Mouse (Mus musculus): ENCODE results near the gene Pde4b.

The Pde4b gene

DNA sequence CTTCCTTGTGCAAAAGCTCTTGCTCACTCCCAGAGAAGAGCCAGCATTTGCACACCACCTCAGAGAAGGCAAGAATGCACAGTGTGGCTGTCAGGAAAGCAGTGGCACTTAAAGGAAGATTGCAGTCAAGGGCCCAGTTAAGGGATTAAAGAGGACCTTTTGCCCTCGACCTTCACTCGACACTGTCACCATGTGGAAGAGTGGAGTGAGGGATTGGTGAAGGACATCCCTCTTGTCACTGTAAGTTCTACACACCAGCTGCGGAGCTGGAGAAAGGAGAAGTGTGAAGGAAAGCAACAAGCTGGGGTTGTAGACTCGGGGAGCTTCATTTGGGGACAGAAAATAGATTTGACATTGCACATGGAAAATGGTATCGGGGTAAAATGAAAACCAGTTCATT is 89.9 kb downstream of the Pde4b start:
- no peak for DNase-seq (ENCODE audit: low read depth, low spot score)

DNA sequence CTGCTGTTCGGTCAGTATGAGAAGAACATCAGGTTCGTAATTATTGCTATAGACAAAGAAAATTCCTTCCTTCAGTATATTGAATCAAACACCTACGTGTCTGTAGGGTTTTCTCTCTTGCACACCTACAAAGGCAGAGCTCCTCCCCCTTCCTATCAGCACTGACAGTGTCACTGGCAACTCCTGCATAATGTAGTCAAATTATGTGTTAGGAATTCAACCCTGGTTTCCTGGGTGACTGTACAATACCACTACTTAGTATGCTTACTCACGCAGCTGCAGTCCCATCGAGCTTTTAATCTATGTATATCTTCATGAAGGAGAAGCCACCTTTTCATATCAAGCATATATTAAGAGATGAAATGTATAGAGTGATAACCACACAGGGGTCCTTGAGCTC is 99.5 kb downstream of the Pde4b start:
- no peak for DNase-seq (ENCODE audit: low read depth, low spot score)

GRCm38 (mm10) chr4:102197707-102198106 is 110.4 kb downstream of the Pde4b start:
- no peak for DNase-seq (ENCODE audit: low read depth, low spot score)

DNA sequence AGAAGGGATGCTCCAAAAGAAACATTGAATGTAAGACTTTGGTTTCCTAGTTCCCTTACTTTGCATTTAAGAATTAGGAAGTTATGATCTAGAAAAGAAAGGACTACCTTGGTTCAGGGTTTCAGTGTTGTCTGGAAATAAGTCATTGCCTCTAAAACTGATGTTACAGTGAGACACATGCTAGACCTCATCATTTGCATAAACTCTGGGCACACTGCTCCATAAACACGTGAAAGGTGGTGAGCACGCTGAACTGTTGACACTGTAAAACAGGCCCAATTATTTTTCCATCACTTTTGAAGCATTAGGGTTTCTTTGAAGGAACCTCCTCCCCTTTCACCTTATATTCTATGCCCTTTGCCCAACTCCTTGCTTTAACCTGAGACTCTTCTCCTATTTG is 122.4 kb downstream of the Pde4b start:
- DNase-seq (ENCODE audit: low read depth, low spot score) = no peak

GRCm38 (mm10) chr4:102226700-102227099 is 139.4 kb downstream of the Pde4b start:
- no peak for DNase-seq (ENCODE audit: low read depth, low spot score)

GRCm38 (mm10) chr4:102228953-102229586 is 141.7 kb downstream of the Pde4b start:
- no peak for DNase-seq (ENCODE audit: low read depth, low spot score)

DNA sequence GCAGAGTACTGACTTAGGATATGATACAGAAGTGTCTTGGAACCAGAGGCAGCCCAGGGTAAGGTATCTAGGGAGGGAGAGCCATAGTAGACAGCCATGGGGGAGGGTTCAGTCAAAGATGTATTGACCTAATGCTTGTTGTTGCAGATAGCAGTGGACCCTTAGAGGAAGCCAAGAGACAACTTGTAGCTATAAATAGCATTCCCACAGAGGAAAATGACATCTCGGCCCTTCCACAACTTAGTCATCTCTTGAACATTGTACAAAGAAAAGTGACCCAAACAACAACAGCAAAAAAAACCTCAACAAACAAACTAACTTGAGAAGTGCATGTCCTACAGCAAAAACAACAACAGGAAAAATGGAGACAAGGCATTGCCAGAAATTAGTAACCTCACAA is 143.6 kb downstream of the Pde4b start:
- no peak for DNase-seq (ENCODE audit: low read depth, low spot score)

DNA sequence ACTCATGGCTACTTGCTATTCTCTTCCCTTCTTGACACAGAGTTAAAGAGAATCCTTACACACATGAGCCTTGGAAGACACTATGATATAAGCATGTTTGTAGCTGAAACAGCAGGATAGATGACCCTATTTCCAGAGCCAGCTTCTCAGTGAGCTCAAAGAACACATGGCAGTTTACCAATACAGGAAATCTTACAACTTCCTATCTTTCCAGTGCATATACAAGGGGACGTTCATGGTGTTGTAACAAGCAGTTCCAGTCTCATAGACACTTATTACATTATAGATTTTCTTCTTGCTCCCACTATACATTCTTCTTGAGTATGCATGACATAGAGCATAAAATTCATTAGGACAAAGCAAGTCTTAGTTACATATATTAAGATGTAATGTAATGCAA is 146.3 kb downstream of the Pde4b start:
- no peak for DNase-seq (ENCODE audit: low read depth, low spot score)

DNA sequence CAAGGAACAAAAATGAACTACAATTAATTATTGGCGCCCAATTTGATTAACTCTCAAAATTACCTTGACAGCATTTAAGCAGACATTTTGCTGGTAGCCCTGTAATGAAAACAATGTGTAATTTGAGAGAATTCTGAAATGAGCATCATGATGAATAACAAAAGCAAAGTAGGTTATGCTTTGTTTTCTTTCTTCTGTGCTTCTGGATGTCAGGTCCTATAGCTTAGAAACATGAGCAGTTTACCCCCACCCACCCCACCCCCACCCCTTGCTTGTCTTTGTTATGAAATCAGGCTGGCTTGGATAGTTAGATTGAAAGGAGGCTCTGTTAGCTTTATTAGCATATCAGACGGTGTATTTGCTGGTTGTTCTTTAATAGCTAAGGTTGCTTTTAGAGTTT is 147.8 kb downstream of the Pde4b start:
- no peak for DNase-seq (ENCODE audit: low read depth, low spot score)

DNA sequence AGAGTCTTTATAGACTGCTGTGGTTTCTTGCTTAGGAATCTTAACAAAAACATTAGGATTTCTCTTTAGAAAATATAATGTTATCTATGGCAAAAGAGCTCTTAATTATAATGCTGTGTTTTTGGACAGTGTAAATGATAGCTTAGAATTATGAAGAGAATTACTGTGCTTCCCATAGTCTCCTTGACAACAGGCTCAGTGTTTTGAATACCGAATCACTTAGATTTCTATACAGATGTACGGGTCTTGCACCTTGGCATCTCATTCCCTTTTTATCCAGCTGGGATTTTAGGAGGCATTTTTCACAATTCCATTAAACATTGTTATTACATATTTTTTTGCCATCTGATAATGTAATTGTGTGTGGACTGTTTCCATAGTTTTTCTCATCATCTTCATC is 151.8 kb downstream of the Pde4b start:
- no peak for DNase-seq (ENCODE audit: low read depth, low spot score)

GRCm38 (mm10) chr4:102239657-102240390 is 152.5 kb downstream of the Pde4b start:
- no peak for DNase-seq (ENCODE audit: low read depth, low spot score)

DNA sequence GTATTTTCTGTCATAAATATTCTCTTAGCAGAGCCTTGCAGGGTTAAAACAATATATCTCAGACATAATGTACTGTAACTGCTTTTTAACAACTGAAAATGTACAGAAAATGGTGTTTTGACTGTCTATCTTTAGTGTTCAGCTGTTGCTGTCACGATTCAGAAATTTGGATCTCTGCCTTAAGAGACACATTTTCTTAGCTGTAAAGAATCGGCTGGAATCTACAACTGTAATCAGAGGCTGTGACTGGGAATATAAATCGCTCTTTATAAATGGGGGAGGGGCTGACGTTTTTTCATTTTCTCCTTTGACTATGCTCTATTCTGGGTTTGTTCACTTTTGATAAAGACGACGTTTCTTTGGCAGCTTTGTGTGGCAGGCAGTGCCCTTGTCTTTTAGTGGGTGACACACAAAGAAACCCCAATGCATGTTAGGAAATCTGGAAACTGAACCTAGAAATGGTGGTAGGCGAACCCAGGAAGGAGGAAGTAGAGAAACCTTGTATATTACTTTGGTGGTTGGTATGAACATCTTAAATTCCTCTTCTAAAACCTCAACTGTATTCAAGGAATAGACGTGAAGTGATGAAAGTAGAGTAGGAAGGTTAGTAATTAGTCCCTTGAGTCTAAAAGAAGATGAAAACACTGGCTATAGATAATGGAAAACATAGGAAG is 153.5 kb downstream of the Pde4b start:
- no peak for DNase-seq (ENCODE audit: low read depth, low spot score)

DNA sequence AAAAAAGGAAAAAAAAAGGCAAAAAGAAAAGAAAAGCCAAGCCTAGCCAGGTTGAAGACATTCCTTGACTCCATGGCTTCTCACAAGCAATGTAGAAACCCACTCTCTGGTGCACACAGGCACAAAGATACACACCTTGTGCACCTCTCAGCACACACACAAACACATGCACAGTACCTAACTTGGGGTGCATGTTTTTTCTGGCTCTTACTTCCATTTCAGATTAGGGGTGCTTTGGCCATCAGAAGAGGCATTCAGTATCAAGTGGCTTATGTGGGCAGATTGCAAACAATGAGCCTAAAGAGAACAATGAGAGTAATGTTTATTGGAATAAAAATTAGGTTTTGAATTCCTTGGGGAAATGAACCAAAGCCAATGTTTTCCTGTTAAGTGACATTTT is 166.7 kb downstream of the Pde4b start:
- DNase-seq (ENCODE audit: low read depth, low spot score) = no peak

DNA sequence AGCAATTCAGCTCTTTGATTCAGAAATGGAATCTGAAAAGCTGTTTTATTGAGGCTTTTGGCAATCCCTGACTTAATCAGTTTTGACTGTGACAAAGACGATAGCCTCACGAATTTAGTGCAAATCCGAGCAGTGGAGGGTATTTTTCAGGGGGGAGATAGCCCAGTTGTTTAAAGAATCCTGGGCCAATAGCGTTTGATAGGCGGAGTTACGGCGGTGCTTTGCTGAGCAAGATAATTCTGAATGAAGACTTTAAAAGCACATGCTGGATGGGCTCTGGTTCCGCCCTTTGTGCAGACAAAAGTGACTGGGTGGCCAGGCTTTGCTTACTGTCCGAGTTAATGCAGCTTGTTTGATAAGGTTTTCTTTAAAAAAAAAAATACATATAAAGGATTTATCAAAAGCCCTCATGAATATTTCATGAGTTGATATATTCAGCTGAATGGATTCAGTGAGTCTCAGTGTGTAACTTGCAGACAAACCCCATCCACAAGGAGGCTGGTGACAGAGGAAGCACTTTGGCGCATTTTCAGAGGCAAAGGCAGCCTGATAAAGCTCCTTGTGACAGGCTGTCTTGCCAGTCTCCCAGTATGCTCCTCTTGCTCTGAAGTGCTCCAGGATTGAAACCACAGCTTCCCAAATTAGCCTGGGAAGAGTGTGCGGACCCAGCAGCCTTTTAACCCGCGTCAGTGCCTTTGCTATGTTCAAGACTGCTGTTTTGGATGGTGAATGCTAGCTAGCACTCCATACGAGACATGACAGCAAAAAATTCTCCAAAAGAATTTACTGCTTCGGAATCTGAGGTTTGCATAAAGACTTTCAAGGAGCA is 167.3 kb downstream of the Pde4b start:
- no peak for DNase-seq (ENCODE audit: low read depth, low spot score)

GRCm38 (mm10) chr4:102255295-102255670 is 167.9 kb downstream of the Pde4b start:
- no peak for DNase-seq (ENCODE audit: low read depth, low spot score)

- DNase-seq (ENCODE audit: low read depth, low spot score) = no peak
Measured at GRCm38 (mm10) chr4:102256170-102256960, 169.0 kb downstream of the Pde4b start.

- DNase-seq (ENCODE audit: low read depth, low spot score) = no peak
Measured at GRCm38 (mm10) chr4:102260216-102260615, 172.9 kb downstream of the Pde4b start.

GRCm38 (mm10) chr4:102272313-102272712 is 185.0 kb downstream of the Pde4b start:
- no peak for DNase-seq (ENCODE audit: low read depth, low spot score)

- DNase-seq (ENCODE audit: low read depth, low spot score) = no peak
Measured at GRCm38 (mm10) chr4:102272749-102273148, 185.4 kb downstream of the Pde4b start.

DNA sequence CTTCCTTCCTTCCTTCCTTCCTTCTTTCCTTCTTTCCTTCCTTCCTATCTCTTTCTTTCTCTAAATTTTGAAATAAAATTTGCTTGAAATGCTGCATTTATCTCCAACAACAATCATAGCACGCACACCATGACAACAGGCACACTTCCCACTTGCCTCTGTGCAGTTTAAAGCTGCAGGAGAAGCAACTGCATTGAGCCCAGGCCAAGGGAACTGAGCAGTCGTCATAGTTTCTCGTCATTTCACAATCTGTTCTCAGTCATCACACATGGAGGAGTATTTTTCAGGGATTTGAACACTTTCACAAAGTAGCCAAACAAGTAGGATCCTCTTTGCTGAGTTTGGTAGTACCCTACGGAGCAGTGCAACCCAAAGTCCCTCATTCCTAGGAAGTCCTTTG is 188.4 kb downstream of the Pde4b start:
- no peak for DNase-seq (ENCODE audit: low read depth, low spot score)

DNA sequence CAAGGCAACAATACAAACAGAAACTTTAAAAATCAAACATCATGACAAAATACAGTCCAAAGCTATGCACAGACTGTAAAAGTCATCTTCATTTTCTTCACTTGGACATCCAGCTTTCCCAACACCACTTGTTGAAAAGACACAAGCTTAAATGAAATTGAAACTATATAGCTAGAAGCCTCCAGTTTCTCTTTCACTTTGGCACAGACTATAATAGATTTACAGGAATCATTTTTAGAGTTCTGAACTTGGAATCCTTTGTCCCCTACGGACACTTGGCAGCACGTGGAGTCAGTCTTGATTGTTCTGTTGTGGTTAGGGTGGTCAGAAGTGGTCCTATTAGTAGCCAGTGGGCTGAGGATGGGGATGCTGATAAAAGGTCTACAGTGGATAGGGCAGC is 191.6 kb downstream of the Pde4b start:
- DNase-seq (ENCODE audit: low read depth, low spot score) = no peak

Data from retina, adult 2 months (tissue).